Mouse (Mus musculus): ENCODE data around the gene Trim67.
"Not testable (repeated sequence)": the region's sequence is repeated elsewhere in the genome, so short reads cannot be mapped to it uniquely, and the experiment has no call there.

Trim67 gene

DNA sequence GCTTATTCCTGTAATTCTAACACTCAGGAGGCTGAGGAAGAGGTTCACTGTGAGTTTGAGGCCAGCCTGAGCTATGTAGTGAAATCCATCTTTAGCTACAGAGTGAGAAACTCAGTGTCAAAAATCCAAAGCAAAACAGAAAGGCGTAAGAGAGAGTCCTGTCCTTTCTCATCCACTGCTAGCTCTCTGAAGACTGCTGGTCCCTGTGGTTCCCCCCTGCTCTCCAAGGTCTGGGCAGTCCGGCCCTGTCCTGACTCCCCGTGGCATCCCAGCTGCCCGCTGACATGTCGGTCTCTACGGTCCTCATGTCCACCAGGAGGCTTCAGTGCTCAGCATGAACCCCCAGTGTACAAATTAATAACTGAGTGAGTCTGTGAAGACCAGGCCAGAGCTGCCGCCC lies 43.4 kb downstream of the Trim67 start:
- DNase-seq: no peak

GRCm38 (mm10) chr8:124836907-124837306 lies 44.0 kb downstream of the Trim67 start:
- no peak for DNase-seq

GRCm38 (mm10) chr8:124837956-124838355 lies 45.1 kb downstream of the Trim67 start:
- no peak for DNase-seq

DNA sequence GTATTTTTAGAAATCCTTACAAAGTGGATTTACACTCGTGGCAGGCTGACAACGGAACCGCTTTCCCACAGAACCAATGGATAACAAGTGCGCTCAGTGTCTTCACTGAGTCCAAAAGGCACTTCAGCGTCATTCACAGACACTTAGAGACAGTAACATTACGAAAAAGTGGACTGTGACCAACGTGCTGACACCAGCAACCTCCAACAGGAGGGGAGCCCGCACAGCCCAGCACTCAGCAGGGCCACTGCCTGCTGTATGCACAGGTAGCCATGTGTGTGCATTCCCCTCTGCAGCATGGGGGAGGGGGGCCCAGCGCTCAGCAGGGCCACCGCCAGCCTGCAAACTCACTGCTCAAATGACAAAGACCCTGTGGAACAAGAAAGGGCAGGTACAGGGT lies 46.5 kb downstream of the Trim67 start:
- no peak for DNase-seq

DNA sequence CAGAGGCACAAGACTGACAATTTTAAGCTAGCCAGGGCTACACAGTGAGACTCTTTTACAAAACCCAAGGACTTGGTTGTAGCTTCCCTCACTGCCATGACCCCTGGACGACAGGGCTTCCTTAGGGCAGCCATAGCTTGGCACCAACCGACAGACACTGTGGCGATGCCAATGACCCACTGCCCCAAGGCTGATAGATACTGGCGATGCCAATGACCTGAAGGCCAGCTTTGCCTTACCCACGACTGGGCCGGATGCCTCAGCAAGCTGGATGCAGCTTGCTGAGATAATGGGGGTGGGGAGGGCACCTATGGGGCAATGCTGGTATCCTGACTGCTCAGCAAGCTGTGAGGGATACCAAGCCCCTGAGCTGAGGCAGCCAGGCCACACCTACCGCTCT lies 48.0 kb downstream of the Trim67 start:
- DNase-seq: no peak

DNA sequence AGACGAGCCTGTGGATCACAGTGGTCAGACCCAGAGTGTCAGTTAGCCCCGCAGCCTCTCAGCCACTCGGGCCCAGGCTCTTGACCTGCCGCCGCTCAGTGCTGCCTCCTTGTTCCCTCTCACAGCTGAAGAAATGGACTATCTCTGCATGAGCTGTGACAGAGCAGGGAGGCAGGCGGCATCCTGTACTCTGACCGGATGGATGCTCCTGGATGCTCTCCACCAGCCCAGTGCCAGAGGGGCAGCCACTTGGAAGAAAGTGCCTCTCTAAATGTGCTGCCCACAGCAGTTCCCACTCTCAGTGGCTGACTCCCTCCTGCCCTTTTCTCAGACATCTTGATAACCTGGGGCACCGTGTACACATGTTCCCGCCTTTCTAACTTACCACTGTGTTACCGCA lies 48.9 kb downstream of the Trim67 start:
- DNase-seq: no peak

GRCm38 (mm10) chr8:124842929-124843328 lies 50.0 kb downstream of the Trim67 start:
- DNase-seq: not testable (repeated sequence)

- DNase-seq: no peak
Measured at GRCm38 (mm10) chr8:124845131-124845530, 52.2 kb downstream of the Trim67 start.

DNA sequence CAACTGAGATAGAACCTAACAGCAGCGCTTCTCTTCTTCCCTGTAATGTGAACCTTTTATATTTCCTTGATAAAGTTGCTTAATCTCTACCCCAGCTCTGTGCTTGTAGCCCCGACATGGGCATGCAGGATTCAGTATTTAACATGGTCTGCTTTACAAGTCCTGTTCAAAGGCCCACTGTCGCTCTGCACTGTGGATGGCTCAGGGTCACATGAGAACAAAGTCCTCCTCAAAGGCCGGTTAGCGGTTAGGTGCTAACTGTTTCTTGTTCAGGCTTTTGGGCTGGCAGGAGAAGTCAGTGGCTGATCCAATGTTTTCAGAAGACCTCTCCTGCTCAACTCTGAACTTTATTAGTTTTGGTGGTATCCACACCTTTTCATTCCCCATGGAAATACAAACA lies 52.7 kb downstream of the Trim67 start:
- DNase-seq: no peak

GRCm38 (mm10) chr8:124853511-124853910 lies 60.6 kb downstream of the Trim67 start:
- no peak for DNase-seq

- peak; percentile 68 for DNase-seq
Measured at GRCm38 (mm10) chr8:124859466-124859865, 66.6 kb downstream of the Trim67 start.

- no peak for DNase-seq
Measured at GRCm38 (mm10) chr8:124860188-124860587, 67.3 kb downstream of the Trim67 start.

DNA sequence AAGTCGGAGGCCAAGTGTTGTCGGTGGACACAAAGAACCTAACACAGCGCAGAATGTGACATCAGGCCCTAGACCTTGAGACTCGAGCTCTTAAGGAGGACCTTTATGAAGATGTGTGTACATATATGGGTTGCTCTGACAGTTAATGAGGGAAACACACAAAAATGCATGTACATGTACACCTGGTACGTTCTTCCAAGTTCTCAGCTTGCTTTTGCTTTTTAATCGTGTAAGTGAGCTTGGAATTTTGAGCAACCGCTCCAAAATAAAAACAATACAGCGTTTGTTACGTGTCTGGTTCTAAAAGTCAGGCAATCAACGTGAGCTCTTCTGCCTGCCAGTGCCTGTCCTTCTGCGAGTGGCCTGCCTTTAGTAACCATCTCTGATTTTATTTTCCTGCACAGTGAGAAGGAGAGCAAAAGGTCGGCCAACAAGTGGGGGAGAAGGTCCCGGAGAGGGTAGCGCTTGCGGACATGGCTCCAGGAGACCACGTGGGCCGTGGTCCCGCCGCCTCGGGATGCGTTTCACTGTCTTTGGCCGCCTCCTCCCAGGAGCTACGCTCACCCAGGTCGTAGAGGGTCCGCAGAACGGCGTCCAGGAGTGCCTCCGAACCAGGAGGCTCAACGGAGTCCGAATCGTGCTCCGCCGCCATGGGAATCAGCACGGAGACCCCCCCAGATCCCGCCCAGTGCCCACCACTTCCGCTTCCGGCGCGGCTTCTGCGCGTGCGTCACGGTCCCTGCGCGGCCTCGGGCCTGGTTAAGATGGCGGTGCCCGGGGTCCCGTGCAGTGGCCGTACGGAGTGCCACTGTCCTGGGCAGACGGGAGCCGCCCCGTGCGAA lies 69.7 kb downstream of the Trim67 start, which contains the start of the genes Gnpat and 2810004N23Rik:
Gene Gnpat (plus strand): TSS at position 713 of the 842 bp plus-strand sequence.
Gene 2810004N23Rik (minus strand): TSS at position 800 of the 842 bp plus-strand sequence.
- peak; percentile 97 for DNase-seq

DNA sequence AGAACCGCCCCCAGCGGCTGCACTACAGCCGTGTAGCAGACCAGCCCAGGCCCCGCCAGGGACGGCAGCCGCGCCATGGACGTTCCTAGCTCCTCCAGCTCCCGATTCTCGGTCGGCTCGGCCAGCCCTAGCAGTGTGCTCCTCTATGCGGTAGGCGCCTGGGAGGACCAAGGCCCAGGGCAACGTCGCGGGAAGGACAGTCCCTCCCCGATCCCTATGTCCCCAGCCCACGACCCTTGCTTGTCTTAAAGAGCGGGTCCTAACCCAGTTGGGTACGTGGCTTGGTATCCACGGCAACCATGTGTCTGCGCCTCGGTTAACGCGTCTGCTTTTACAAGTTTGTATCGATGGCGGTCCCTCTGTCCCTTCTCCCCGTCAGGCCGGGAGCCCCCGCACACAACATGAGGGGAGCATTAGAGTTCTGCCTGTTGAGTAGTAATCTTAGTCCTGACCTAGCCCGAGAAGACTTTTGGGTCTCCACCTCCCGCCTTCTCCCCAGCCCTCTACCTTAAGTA lies 70.3 kb downstream of the Trim67 start:
- DNase-seq: no peak

DNA sequence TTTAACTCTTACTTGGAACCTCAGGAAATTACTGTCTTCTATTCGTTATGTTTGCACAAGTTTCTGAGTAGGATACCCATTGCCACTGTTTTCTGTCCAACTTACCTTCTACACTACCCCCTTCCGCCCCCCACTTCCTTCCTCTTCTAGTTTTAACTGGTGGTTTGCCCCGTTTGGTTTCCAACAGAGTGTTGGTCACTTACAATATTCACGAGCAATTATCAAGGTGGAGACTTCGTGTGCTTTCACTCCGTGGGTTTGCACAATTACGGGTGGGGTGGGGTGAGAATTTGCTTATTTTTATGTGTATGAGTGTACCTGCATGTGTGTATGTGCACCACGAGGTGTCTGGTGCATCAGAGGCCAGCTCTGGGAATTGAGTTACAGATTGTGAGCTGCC lies 70.8 kb downstream of the Trim67 start:
- DNase-seq: peak; percentile 12

DNA sequence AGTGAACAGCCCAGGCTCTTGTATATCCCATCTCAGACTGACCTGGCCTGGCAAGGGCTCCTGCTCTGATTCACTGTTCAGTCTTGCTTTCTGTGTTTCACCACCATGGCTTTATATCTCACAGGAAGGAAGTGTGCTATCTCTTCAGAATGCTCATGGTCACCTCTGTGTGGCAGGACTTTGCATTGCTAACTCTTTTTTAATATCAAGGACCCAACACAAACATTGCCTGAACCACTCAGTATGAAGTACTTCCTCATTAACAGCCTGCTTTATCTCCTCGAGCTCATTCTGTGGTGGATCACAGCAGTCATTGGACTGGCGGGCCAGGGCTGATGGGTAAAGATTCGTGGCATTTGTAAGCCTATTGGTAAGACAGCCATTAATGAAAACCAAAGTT lies 73.8 kb downstream of the Trim67 start:
- DNase-seq: no peak

DNA sequence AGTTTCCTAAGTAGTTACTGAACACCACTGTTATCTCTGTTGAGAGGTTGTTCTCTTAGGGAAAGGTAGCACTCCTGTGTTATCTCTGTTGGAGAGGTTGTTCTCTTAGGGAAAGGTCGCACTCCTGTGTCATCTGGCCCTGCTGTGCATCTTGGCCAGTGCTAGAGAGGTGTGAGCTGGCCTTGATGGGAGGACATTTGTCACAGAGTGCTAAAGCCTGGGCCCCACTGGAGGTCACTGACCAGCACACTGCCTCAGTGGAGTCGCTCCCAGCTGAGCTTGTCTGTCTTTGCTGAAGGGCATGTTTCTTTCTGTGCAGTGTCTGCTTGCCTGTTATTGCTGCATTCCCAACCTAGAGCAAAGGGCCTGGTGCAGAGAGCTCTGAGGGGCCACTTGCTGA lies 74.2 kb downstream of the Trim67 start:
- no peak for DNase-seq

GRCm38 (mm10) chr8:124869708-124870107 lies 76.8 kb downstream of the Trim67 start:
- no peak for DNase-seq

GRCm38 (mm10) chr8:124871474-124871873 lies 78.6 kb downstream of the Trim67 start:
- DNase-seq: no peak

DNA sequence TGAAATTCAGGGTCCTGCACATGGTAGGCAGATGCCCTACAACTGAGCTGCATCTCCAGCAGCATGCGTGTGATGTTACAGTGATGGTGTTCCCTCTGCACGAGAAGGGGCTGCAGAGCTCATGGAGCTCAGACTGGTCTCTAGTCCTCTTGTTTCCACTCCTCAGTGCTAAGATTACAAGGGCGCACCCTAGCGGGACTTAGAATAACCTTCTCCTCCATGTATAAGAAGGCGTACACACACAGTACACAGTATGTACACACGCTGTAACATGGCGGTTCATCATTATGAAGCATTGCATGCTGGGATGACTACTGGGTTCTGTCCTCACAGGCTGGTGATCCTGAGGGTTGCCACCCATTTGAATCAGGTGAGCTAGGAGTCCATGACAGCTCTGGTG lies 79.2 kb downstream of the Trim67 start:
- DNase-seq: no peak

- DNase-seq: no peak
Measured at GRCm38 (mm10) chr8:124872690-124873089, 79.8 kb downstream of the Trim67 start.

GRCm38 (mm10) chr8:124878141-124878540 lies 85.2 kb downstream of the Trim67 start:
- DNase-seq: no peak

DNA sequence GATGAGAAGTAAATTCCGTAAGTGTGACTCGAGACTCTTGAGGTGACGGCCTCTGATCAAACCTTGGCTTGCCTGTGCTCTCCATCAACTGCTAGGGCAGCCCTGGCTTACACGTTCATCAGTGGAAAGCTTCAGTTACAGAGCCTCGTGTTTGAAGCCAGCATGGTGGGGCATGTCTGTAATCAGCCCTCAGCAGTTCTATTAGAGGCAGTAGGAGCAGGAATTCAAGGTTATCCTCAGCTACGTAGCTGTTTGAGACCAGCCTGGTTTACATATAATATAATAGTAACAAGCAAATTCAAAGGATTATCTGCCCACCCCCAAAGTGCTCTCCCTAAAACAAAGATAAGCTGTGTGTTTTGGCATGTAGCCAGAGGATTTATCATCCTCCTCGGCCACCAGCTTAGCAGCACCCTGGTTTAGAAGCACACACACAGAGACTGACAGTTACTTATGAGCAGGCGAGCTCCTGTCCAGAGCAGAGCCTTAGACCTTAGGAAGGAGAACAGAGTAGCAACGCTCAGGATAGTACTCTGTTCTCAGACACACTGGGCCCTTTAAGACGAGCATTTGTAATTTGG lies 86.1 kb downstream of the Trim67 start:
- no peak for DNase-seq
